Mouse (Mus musculus) cerebellum, adult 2 months (tissue): ENCODE measurements around the gene Rasa3.

Experiments
- CTCF ChIP-seq: fragments of 200-500 bp; IDR thresholded peaks from 2 replicates; pipeline ENCODE4 v1.5.1; 2011; ENCODE audit warnings: low read depth, mild to moderate bottlenecking, control low read depth, low read length, moderate library complexity, borderline replicate concordance; ENCODE audit not compliant: insufficient read depth
- POLR2A ChIP-seq: fragments of 200-500 bp; IDR thresholded peaks from 2 replicates; pipeline ENCODE4 v1.6.1; 2011; ENCODE audit warnings: low read length, control low read depth, borderline replicate concordance; ENCODE audit not compliant: insufficient read depth

DNA sequence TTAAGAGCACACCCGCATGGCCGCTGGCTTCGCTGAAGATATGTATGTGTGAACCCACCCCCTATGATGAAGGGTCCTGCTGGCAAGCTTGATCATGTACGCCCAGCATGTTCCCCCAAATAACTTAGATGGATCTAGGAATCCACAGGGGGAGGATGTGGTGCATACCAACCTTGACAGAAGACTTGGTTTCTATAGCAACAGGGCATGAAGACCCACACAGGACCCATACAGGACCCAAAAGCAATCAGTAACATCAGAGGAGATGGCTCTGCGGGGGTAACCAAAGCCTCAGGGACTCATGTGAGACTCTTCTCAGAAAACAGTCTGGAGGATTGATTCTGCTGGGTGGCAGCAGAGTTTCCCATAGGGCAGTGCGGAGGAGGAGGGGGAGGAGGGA lies 86.2 kb downstream of the Rasa3 start:
- TF ChIP-seq CTCF (no peak), POLR2A (no peak)
